Mouse (Mus musculus): ENCODE results near the gene Ctxn2.

Ctxn2 gene

DNA sequence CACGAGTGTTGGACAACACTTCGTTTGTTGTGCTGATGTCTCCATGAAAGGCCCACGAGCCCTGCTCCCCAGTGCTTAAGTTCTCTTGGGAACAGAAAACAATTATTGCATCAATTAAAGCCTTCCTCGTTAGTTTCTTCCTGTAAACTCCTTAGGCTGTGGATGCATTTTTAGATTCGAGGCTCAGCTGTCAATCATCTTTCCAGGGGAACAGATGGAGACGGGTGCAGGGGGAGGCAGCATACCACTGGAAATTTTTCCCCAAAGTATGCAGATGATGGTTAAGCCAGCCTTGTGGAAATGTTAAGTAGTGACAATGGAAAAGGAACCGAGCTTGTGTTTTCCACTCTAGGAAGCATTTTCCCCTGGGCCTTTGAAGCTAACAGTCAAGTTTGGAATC lies 60.3 kb downstream of the Ctxn2 start:
- DNase-seq (ENCODE audit: low spot score) = peak; percentile 8

Measured in layer of hippocampus, adult 11-12 months (tissue).